Mouse (Mus musculus): Measurements from ENCODE around the gene Fam89b. TPM values are rescaled to one million over a fixed set of nuclear protein-coding genes. Genes with fewer than 3 reads are reported as not detected.
A peak's percentile ranks its signal among the peaks of the same experiment; 100 is the strongest.

Fam89b gene
- total RNA-seq, 1 experiment = 16.4 TPM

DNA sequence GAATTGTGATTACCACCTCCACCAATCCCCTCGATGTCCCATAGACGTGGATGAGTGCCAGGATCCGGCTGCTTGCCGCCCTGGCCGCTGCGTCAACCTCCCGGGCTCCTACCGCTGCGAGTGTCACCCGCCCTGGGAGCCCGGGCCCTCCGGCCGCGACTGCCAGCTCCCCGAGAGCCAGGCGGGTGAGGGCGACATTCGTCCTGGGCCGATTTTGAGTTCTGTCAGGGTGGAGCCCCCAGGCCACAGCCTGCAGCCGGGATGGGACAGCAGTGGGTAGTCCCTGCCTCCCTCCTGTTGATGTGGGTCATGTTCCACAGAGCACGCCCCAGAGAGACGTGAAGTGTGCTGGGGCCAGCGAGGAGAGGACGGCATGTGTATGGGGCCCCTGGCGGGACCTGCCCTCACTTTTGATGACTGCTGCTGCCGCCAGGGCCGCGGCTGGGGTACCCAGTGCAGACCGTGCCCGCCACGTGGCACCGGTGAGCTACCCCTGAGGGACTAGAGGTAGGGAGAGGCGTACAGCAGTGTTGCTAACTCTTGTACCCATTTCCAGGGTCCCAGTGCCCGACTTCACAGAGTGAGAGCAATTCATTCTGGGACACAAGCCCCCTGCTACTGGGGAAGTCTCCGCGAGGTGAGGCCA is 27.7 kb upstream of the Fam89b start:
- H3K36me3 ChIP-seq (ENCODE audit: control insufficient read depth, insufficient read depth, low read length, poor library complexity, severe bottlenecking) = peaks cover 26% of the 10 kb centered on the region
- H3K9me3 ChIP-seq (ENCODE audit: control insufficient read depth, insufficient read depth, low read depth, low read length) = no peaks in the 10 kb centered on the region
- peak overlapping the region; percentile 33 for H3K9ac ChIP-seq (ENCODE audit: insufficient read depth, low read depth, low read length, poor library complexity, severe bottlenecking)
- peak overlapping the region; percentile 54 for H3K4me3 ChIP-seq (ENCODE audit: insufficient read depth in 1 of 2, low read depth in 1 of 2, low read length in 2 of 2, poor library complexity in 1 of 2, severe bottlenecking in 1 of 2)
- DNase-seq (ENCODE audit: low read depth, low spot score) = no peak
- TF ChIP-seq ZNF384 (IDR thresholded peaks at IDR 0.05; ENCODE audit: low read depth, low read length) (no peak), CHD2 (IDR thresholded peaks at IDR 0.05; ENCODE audit: low read depth, low read length) (no peak), ZC3H11A (IDR thresholded peaks at IDR 0.05; ENCODE audit: borderline replicate concordance, low read depth, low read length) (no peak), HCFC1 (IDR thresholded peaks at IDR 0.05; ENCODE audit: borderline replicate concordance, insufficient read depth, low read length) (no peak), MAFK (IDR thresholded peaks at IDR 0.05; ENCODE audit: insufficient read depth, low read depth, low read length) (no peak)
- in situ Hi-C loops (cut with MboI; ENCODE audit: low sequenced_read_pairs in 2 of 2, unreplicated experiment in 2 of 2) = no loop called here
- H3K27ac ChIP-seq (ENCODE audit: insufficient read depth, low read depth, low read length, poor library complexity, severe bottlenecking) = no peak overlapping the region
- peaks cover 0 to 11% of the 10 kb centered on the region in 2 experiments; a peak in 1 of 4 replicates for H3K4me1 ChIP-seq (ENCODE audit: control insufficient read depth in 2 of 2, insufficient read depth in 2 of 2, low read length in 2 of 2, poor library complexity in 1 of 2)

- Histone ChIP-seq H3K9me3 (ENCODE audit: control insufficient read depth, insufficient read depth, low read depth, low read length) (no peaks in the 10 kb centered on the region), H3K4me1 (ENCODE audit: control insufficient read depth in 2 of 2, insufficient read depth in 2 of 2, low read length in 2 of 2, poor library complexity in 1 of 2) (peaks cover 3 to 16% of the 10 kb centered on the region in 2 experiments; a peak in 2 of 4 replicates), H3K27ac (ENCODE audit: insufficient read depth, low read depth, low read length, poor library complexity, severe bottlenecking) (no peak overlapping the region), H3K36me3 (ENCODE audit: control insufficient read depth, insufficient read depth, low read length, poor library complexity, severe bottlenecking) (peaks cover 24% of the 10 kb centered on the region), H3K9ac (ENCODE audit: insufficient read depth, low read depth, low read length, poor library complexity, severe bottlenecking) (peak overlapping the region; percentile 33; the same call in 1 of the 2 replicates), H3K4me3 (ENCODE audit: insufficient read depth in 1 of 2, low read depth in 1 of 2, low read length in 2 of 2, poor library complexity in 1 of 2, severe bottlenecking in 1 of 2) (peak overlapping the region; percentile 54)
- TF ChIP-seq ZC3H11A (IDR thresholded peaks at IDR 0.05; ENCODE audit: borderline replicate concordance, low read depth, low read length) (no peak), CHD2 (IDR thresholded peaks at IDR 0.05; ENCODE audit: low read depth, low read length) (no peak), MAFK (IDR thresholded peaks at IDR 0.05; ENCODE audit: insufficient read depth, low read depth, low read length) (no peak), ZNF384 (IDR thresholded peaks at IDR 0.05; ENCODE audit: low read depth, low read length) (no peak), HCFC1 (IDR thresholded peaks at IDR 0.05; ENCODE audit: borderline replicate concordance, insufficient read depth, low read length) (no peak)
- DNase-seq (ENCODE audit: low read depth, low spot score) = no peak
- in situ Hi-C loops (cut with MboI; ENCODE audit: low sequenced_read_pairs in 2 of 2, unreplicated experiment in 2 of 2) = no loop called here
Observed at GRCm38 (mm10) chr19:5756321-5756985, 27.0 kb upstream of the Fam89b start.

DNA sequence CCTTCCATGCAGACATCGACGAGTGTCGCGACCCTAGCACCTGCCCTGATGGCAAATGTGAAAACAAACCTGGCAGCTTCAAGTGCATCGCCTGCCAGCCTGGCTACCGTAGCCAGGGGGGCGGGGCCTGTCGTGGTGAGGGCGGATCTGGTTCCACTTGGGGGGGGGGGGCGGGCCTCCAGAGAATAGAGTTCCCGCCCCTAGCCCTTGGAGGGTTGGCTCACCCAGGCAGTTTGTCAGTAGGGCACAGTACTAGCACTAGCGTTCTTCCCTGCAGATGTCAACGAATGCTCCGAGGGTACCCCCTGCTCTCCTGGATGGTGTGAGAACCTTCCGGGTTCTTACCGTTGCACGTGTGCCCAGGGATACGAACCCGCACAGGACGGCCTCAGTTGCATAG is 22.3 kb upstream of the Fam89b start:
- in situ Hi-C loops (cut with MboI; ENCODE audit: low sequenced_read_pairs in 2 of 2, unreplicated experiment in 2 of 2) = no loop called here
- no peak overlapping the region; a peak in 2 of 4 replicates for H3K4me3 ChIP-seq (ENCODE audit: insufficient read depth in 1 of 2, low read depth in 1 of 2, low read length in 2 of 2, poor library complexity in 1 of 2, severe bottlenecking in 1 of 2)

DNA sequence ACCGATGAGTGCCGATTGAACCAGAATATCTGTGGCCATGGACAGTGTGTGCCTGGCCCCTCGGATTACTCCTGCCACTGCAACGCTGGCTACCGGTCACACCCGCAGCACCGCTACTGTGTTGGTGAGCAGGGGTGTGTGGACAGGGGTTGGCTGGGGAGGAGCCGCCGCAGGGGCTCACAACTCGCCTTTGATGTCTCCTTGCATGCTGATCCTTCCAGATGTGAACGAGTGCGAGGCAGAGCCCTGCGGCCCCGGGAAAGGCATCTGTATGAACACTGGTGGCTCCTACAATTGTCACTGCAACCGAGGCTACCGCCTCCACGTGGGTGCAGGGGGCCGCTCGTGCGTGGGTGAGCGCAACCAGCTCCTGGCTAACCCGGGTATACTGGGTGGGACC is 21.5 kb upstream of the Fam89b start:
- in situ Hi-C loops (cut with MboI; ENCODE audit: low sequenced_read_pairs in 2 of 2, unreplicated experiment in 2 of 2) = no loop called here
- no peaks in the 10 kb centered on the region for H3K36me3 ChIP-seq (ENCODE audit: control insufficient read depth, insufficient read depth, low read length, poor library complexity, severe bottlenecking)
- H3K4me3 ChIP-seq (ENCODE audit: insufficient read depth in 1 of 2, low read depth in 1 of 2, low read length in 2 of 2, poor library complexity in 1 of 2, severe bottlenecking in 1 of 2) = peak overlapping the region in 1 of 2 experiments; percentile 43; a peak in 2 of 4 replicates
- peak overlapping the region; percentile 17; the same call in 1 of the 2 replicates for H3K9ac ChIP-seq (ENCODE audit: insufficient read depth, low read depth, low read length, poor library complexity, severe bottlenecking)
- H3K9me3 ChIP-seq (ENCODE audit: control insufficient read depth, insufficient read depth, low read depth, low read length) = no peaks in the 10 kb centered on the region
- peaks cover 5 to 27% of the 10 kb centered on the region in 2 experiments; a peak in 3 of 4 replicates for H3K4me1 ChIP-seq (ENCODE audit: control insufficient read depth in 2 of 2, insufficient read depth in 2 of 2, low read length in 2 of 2, poor library complexity in 1 of 2)
- DNase-seq (ENCODE audit: low read depth, low spot score) = no peak
- TF ChIP-seq MAFK (IDR thresholded peaks at IDR 0.05; ENCODE audit: insufficient read depth, low read depth, low read length) (no peak), HCFC1 (IDR thresholded peaks at IDR 0.05; ENCODE audit: borderline replicate concordance, insufficient read depth, low read length) (no peak), ZC3H11A (IDR thresholded peaks at IDR 0.05; ENCODE audit: borderline replicate concordance, low read depth, low read length) (no peak), ZNF384 (IDR thresholded peaks at IDR 0.05; ENCODE audit: low read depth, low read length) (no peak), CHD2 (IDR thresholded peaks at IDR 0.05; ENCODE audit: low read depth, low read length) (no peak)
- no peak overlapping the region for H3K27ac ChIP-seq (ENCODE audit: insufficient read depth, low read depth, low read length, poor library complexity, severe bottlenecking)

More for the DNA sequence above, 22.3 kb upstream of the Fam89b start:
- TF ChIP-seq MAFK (IDR thresholded peaks at IDR 0.05; ENCODE audit: insufficient read depth, low read depth, low read length) (no peak), ZNF384 (IDR thresholded peaks at IDR 0.05; ENCODE audit: low read depth, low read length) (no peak), CHD2 (IDR thresholded peaks at IDR 0.05; ENCODE audit: low read depth, low read length) (no peak), ZC3H11A (IDR thresholded peaks at IDR 0.05; ENCODE audit: borderline replicate concordance, low read depth, low read length) (no peak), HCFC1 (IDR thresholded peaks at IDR 0.05; ENCODE audit: borderline replicate concordance, insufficient read depth, low read length) (no peak)
- Histone ChIP-seq H3K36me3 (ENCODE audit: control insufficient read depth, insufficient read depth, low read length, poor library complexity, severe bottlenecking) (no peaks in the 10 kb centered on the region), H3K4me1 (ENCODE audit: control insufficient read depth in 2 of 2, insufficient read depth in 2 of 2, low read length in 2 of 2, poor library complexity in 1 of 2) (peaks cover 3 to 22% of the 10 kb centered on the region in 2 experiments; a peak in 3 of 4 replicates), H3K9ac (ENCODE audit: insufficient read depth, low read depth, low read length, poor library complexity, severe bottlenecking) (0 out of 2 replicates have a peak overlapping the region, but pooled peaks have one; percentile 17), H3K27ac (ENCODE audit: insufficient read depth, low read depth, low read length, poor library complexity, severe bottlenecking) (no peak overlapping the region), H3K9me3 (ENCODE audit: control insufficient read depth, insufficient read depth, low read depth, low read length) (no peaks in the 10 kb centered on the region)
- no peak for DNase-seq (ENCODE audit: low read depth, low spot score)

Data from ES-E14 (cell line).